Mouse (Mus musculus) liver, postnatal 0 days (tissue): ENCODE measurements around the gene Fam131b.

ENCODE experiments used
- CTCF ChIP-seq: sonication (generic); IDR thresholded peaks from 2 replicates; pipeline ENCODE4 v1.5.1; 2016; ENCODE audit warnings: antibody characterized with exemption, low read depth
- EP300 ChIP-seq: IDR thresholded peaks from 2 replicates; pipeline ENCODE4 v1.6.1; 2016; ENCODE audit warnings: antibody characterized with exemption, low read depth, mild to moderate bottlenecking

- TF ChIP-seq CTCF (no peak), EP300 (no peak)
These were observed 19.1 kb upstream of the Fam131b start for GRCm38 (mm10) chr6:42343361-42344120.
